Mouse (Mus musculus): ENCODE results near the gene Exoc3. TPM values are rescaled to one million over a fixed set of nuclear protein-coding genes. Genes with fewer than 3 reads are reported as not detected.

Gene Exoc3
- 39.7 and 52.8 TPM in 2 replicates for polyA plus RNA-seq (2012; rRNA removed)

DNA sequence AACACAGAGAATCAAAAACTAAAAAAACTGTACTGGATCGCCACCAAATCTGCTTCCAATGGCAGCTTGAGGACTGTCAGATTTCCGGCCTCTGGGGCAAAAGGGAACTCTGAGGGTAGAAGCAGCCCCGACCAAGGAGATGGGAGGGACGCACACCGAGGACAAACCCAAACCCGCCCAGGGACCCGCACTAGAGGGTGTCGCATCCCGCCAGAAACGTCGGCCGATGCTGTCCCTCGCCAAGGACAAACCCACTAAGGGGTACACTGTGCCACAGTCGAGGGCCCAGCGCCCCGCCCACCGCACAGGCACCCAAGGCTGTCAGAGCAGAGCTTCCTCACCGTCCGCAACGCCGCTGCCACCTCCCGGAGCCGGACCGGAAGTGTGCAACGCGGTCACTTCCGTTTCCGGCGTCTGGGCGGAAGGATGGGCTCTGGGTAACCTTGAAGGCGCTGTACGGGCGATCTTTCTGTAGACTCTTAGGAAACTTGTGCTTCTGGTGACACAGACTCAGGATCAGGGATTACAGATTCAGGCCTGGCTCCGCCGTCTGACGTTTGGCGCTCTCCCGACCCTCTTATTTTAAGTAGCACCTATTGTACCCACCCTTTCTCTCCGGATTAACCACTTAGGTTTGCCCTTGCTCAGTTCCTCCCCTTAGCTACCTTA lies at the start of gene Exoc3:
Gene Exoc3, minus strand, starts transcription at position 416 of the 669 bp plus-strand sequence.

DNA sequence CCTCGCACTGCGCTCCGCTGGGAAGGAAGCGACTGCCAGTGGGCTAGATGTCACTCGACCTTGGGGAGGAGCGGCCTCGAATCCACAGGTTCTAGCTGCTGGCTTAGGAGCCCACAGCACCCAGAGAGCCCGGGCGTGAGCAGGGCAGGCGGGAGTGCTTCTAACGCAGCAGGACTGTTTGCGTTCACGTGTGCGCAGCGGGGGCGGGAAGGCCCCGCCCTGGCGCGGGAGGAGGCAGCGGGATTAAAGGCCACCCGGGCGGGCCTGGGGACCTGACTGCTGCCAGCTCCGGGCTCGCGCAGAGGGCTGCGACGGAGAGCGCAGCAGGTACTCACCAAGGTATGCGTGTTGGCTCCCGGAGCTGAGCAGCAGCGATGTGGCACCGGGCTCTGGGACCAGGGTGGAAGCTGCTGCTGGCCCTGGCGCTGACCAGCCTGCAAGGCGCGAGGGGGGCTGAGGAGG lies 87.4 kb downstream of the Exoc3 start, which contains the start of gene Slc9a3:
Gene Slc9a3, plus strand, starts transcription at position 317 of the 462 bp plus-strand sequence.

Other genes with a start within 250 kb of the Exoc3 start
- gene Zdhhc11, start 244.9 kb downstream of the Exoc3 start, polyA plus RNA-seq (2012; rRNA removed), result not detected in 2 replicates
- 5.4 and 6.9 TPM in 2 replicates for gene Tppp, start 199.3 kb downstream of the Exoc3 start, polyA plus RNA-seq (2012; rRNA removed)
- gene Cep72, start 146.4 kb downstream of the Exoc3 start, polyA plus RNA-seq (2012; rRNA removed), result 3.0 and 4.1 TPM in 2 replicates
- 2.1 and 2.9 TPM in 2 replicates for gene Slc9a3, start 87.3 kb downstream of the Exoc3 start, polyA plus RNA-seq (2012; rRNA removed)
- 0.70 and 1.0 TPM in 2 replicates for gene Ahrr, start 83.6 kb upstream of the Exoc3 start, polyA plus RNA-seq (2012; rRNA removed)
- gene Pdcd6, start 108.8 kb upstream of the Exoc3 start, polyA plus RNA-seq (2012; rRNA removed), result 78.0 and 106 TPM in 2 replicates
- gene Sdha, start 141.5 kb upstream of the Exoc3 start, polyA plus RNA-seq (2012; rRNA removed), result 99.6 and 106 TPM in 2 replicates
- 1.8 and 2.7 TPM in 2 replicates for gene Ccdc127, start 141.6 kb upstream of the Exoc3 start, polyA plus RNA-seq (2012; rRNA removed)
- gene Lrrc14b, start 155.3 kb upstream of the Exoc3 start, polyA plus RNA-seq (2012; rRNA removed), result 0.67 and 0.95 TPM in 2 replicates
- gene Zfp72, start 182.1 kb upstream of the Exoc3 start, polyA plus RNA-seq (2012; rRNA removed), result 0.03 and 0.17 TPM in 2 replicates
- 30.7 and 30.9 TPM in 2 replicates for gene Ftl1-ps1, start 191.0 kb upstream of the Exoc3 start, polyA plus RNA-seq (2012; rRNA removed)